Mouse (Mus musculus) ES-Bruce4 (cell line): Measurements from ENCODE around the gene Cbfa2t2. TPM values are rescaled to one million over a fixed set of nuclear protein-coding genes. Genes with fewer than 3 reads are reported as not detected.
A peak's percentile ranks its signal among the peaks of the same experiment; 100 is the strongest.

Experiments
- H3K27ac ChIP-seq: 2 replicates; pipeline ENCODE4 v1.5.1; 2012; ENCODE audit warnings: low read length, inconsistent platforms; ENCODE audit not compliant: insufficient read depth
- H3K27me3 ChIP-seq: 2 replicates; pipeline ENCODE4 v1.6.1; 2012; ENCODE audit warnings: mild to moderate bottlenecking, low read length, inconsistent platforms; ENCODE audit not compliant: control insufficient read depth, poor library complexity, insufficient read depth, severe bottlenecking
- H3K36me3 ChIP-seq: 2 replicates; pipeline ENCODE4 v1.6.1; 2012; ENCODE audit warnings: inconsistent platforms, mild to moderate bottlenecking, low read length, moderate library complexity; ENCODE audit not compliant: control insufficient read depth, poor library complexity, insufficient read depth, severe bottlenecking
- H3K4me1 ChIP-seq: one replicate; pipeline ENCODE4 v1.8.1; 2011; ENCODE audit warnings: low read length; ENCODE audit not compliant: control insufficient read depth, insufficient read depth
- H3K4me3 ChIP-seq: 2 replicates; pipeline ENCODE4 v1.5.1; 2011; ENCODE audit warnings: low read depth, mild to moderate bottlenecking, low read length
- H3K9ac ChIP-seq: 2 replicates; pipeline ENCODE4 v1.6.1; 2012; ENCODE audit warnings: low read depth, mild to moderate bottlenecking, inconsistent platforms; ENCODE audit not compliant: poor library complexity, severe bottlenecking
- H3K9me3 ChIP-seq: replicated peaks from 2 replicates; pipeline ENCODE4 v1.6.1; 2012; ENCODE audit warnings: mild to moderate bottlenecking, low read length, inconsistent platforms; ENCODE audit not compliant: control insufficient read depth, poor library complexity, insufficient read depth, severe bottlenecking
- CTCF ChIP-seq: IDR thresholded peaks from one replicate; pipeline ENCODE4 v1.8.1; 2011; ENCODE audit warnings: low read depth, low read length
- EP300 ChIP-seq: IDR thresholded peaks from 2 replicates; pipeline ENCODE4 v1.6.1; 2011; ENCODE audit warnings: low read depth, low read length; ENCODE audit not compliant: insufficient read depth
- POLR2A ChIP-seq: IDR thresholded peaks from one replicate; pipeline ENCODE4 v1.8.1; 2011; ENCODE audit warnings: low read length; ENCODE audit not compliant: insufficient read depth
- polyA plus RNA-seq: library from polyadenylated mRNA; stranded (reverse); fragments of >200 nt; gene quantifications from 2 replicates; pipeline ENCODE4 v1.2.4, GENCODE M21; 2011; ENCODE audit warnings: low read depth; ENCODE audit not compliant: missing spikeins, insufficient read depth, insufficient read length

Cbfa2t2 gene
- polyA plus RNA-seq, 1 experiment = 79.9 TPM

DNA sequence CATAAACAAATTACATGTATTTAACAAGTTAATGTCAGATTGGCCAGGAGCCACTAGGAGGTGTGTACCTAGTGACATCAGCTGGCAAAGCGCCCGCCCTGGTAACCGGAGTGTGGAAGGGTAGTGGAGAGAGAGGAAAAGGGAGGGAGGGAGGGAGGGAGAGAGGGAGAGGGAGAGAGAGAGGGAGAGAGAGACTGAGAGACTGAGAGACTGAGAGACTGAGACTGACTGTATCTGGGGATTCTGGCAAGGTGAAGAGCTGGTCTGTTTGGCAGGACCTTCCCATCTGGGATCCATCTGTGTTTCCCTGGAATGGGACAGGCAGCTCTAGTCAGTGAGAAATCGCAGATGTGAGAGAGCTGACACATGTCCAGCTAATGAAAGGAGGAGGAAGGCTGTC is 23.6 kb downstream of the Cbfa2t2 start:
- Histone ChIP-seq H3K9me3 (no peaks in the 10 kb centered on the region), H3K4me3 (no peak overlapping the region), H3K36me3 (peaks cover 9% of the 10 kb centered on the region), H3K27me3 (no peaks in the 10 kb centered on the region), H3K9ac (no peak overlapping the region), H3K4me1 (peaks cover 5% of the 10 kb centered on the region), H3K27ac (no peak overlapping the region)
- TF ChIP-seq CTCF (no peak), EP300 (no peak), POLR2A (no peak)

DNA sequence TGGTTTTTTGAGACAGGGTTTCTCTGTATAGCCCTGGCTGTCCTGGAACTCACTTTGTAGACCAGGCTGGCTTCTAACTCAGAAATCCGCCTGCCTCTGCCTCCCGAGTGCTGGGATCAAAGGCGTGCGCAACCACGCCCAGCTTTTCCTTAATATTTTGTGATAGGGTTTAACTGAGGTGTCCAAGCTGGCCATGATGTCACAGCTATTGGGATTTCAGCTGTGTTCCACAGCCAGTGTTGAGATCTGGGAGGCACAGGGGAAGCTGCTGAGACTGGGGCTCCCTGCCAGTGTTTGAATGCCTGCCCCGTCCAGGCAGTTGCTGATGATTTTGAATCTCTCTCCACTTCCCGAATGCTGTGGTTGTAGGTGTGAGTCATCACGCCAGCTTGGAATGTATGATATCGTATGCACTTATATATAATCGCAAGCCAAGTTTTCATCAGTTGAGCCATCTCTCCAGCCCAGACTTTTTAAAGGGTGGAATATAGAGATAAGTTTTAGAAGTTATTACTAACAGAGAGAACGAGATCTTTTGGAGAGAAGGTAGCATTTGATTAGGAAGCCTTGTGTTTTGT is 27.4 kb downstream of the Cbfa2t2 start:
- no peak overlapping the region for H3K4me3 ChIP-seq
- no peak for TF ChIP-seq EP300
- no peak for TF ChIP-seq CTCF
- no peak for TF ChIP-seq POLR2A
- H3K9ac ChIP-seq = peak overlapping the region; percentile 64
- peaks cover 12% of the 10 kb centered on the region for H3K4me1 ChIP-seq
- H3K36me3 ChIP-seq = peaks cover 6% of the 10 kb centered on the region
- H3K27ac ChIP-seq = peak overlapping the region; percentile 49; the same call in 1 of the 2 replicates
- H3K27me3 ChIP-seq = no peaks in the 10 kb centered on the region
- H3K9me3 ChIP-seq = peaks cover 5% of the 10 kb centered on the region; the same call in 1 of the 2 replicates

DNA sequence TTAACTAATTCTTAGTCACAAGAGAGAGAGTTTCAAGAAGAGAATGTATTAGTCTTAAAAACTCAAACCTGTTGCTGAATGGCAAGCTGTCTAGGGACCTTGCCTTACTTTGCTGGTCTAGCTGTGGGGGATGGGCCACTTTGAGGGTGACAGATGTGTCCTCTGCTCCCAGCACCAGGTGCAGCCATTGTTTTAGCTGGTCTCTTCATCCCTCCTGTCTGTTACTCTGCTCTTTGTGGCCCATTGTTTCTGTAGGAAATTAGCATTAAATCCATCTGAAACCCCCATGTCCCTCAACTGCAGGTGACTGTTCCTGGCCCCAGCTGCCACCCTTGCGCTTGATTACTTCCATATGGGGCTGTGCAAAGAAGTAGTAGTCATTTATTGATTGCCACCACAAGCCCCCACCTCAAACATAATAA is 29.6 kb downstream of the Cbfa2t2 start:
- H3K9me3 ChIP-seq = peaks cover 11% of the 10 kb centered on the region
- no peak overlapping the region for H3K4me3 ChIP-seq
- no peak overlapping the region for H3K27ac ChIP-seq
- TF ChIP-seq POLR2A (no peak), EP300 (peak; percentile 99)
- peaks cover 12% of the 10 kb centered on the region for H3K4me1 ChIP-seq
- H3K27me3 ChIP-seq = no peaks in the 10 kb centered on the region
- peaks cover 6% of the 10 kb centered on the region for H3K36me3 ChIP-seq
- no peak overlapping the region for H3K9ac ChIP-seq

DNA sequence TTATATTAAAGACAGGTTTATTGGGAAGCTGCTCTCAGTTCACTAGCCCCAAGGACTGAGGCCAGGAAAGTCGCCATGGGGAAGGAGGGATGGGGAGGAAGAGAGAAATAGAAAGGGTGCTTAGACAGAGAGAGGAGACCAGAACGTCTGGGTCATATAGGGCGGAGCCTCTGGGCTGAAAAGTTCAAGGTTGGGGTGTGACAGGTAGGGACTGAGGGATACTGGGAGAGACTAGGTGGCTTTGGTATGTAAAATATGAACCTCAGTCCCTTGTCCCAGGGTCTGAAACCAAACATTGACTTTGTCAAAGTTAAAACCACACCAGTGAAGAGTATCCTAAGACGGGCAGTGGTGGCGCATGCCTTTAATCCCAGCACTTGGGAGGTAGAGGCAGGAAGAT is 30.9 kb downstream of the Cbfa2t2 start:
- Histone ChIP-seq H3K4me1 (peaks cover 11% of the 10 kb centered on the region), H3K27me3 (no peaks in the 10 kb centered on the region), H3K4me3 (no peak overlapping the region; the same call in 1 of the 2 replicates), H3K36me3 (peaks cover 6% of the 10 kb centered on the region), H3K9me3 (peaks cover 11% of the 10 kb centered on the region), H3K27ac (peak overlapping the region; percentile 83), H3K9ac (no peak overlapping the region)
- TF ChIP-seq CTCF = no peak
- TF ChIP-seq EP300 = peak; percentile 78

DNA sequence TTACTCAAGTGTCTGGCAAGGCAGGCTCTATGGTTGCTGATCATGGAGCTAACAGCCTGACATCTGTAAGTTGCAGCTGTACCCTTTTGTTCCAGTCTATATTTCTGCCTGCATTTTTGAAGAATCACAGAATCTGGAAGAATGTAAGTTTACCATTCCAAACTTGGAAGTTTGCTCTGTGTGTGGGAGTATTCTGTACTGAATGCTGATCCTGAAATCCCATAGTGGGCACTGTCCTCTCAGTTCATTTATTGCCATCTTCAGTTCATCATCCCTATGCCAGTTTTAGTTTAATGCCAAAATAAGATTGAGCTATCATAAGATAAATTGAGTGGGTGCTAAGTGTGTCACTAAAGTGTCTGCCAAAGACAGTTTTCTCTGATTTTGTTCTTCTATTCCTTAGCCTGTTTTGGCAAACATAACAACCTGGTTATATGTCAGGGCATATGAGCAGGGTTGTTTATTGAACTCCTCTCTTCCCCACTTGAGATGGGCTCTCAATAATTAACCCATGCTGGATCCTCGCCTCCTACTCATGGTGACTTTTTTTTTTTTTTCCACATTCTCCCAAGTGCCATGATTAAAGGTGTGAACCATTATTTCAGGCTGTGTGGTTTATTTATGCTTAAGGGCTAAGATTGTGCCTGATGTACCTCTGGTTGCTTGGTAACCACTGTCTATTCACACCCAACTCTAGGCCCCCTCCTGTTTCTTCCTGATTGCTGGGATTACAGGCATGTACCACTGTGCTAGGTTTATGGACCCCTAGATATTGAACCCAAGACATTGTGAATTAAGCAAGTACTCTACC is 38.2 kb downstream of the Cbfa2t2 start:
- H3K9me3 ChIP-seq = peaks cover 1% of the 10 kb centered on the region; the same call in 1 of the 2 replicates
- TF ChIP-seq POLR2A = no peak
- TF ChIP-seq EP300 = no peak
- no peak for TF ChIP-seq CTCF
- no peak overlapping the region for H3K9ac ChIP-seq
- no peak overlapping the region for H3K4me3 ChIP-seq
- no peak overlapping the region for H3K27ac ChIP-seq
- H3K4me1 ChIP-seq = no peaks in the 10 kb centered on the region
- no peaks in the 10 kb centered on the region for H3K27me3 ChIP-seq
- H3K36me3 ChIP-seq = peaks cover 4% of the 10 kb centered on the region

DNA sequence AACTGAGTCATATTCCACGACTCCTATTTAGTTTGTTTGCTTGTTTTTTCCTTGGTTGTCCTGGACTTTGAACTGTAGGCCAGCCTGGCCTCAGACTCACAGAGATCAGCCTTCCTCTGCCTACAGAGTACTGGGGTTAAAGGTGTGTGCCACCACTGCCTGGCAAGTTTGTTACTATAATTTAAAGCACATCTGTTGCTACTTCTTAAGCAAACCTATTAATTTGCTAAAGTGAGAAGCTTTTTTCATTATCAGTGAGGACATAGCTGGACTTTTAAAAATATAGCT is 38.7 kb downstream of the Cbfa2t2 start:
- no peak for TF ChIP-seq POLR2A
- TF ChIP-seq EP300 = no peak
- no peak for TF ChIP-seq CTCF
- no peak overlapping the region for H3K27ac ChIP-seq
- H3K4me3 ChIP-seq = no peak overlapping the region
- H3K9ac ChIP-seq = no peak overlapping the region
- H3K27me3 ChIP-seq = no peaks in the 10 kb centered on the region
- H3K36me3 ChIP-seq = peaks cover 4% of the 10 kb centered on the region
- no peaks in the 10 kb centered on the region for H3K4me1 ChIP-seq
- H3K9me3 ChIP-seq = no peaks in the 10 kb centered on the region
